Mouse (Mus musculus): ENCODE measurements around the gene Mef2c. TPM values are rescaled to one million over a fixed set of nuclear protein-coding genes. Genes with fewer than 3 reads are reported as not detected.

The Mef2c gene
- polyA plus RNA-seq, 1 experiment from 2014 or later = 30.6 TPM

DNA sequence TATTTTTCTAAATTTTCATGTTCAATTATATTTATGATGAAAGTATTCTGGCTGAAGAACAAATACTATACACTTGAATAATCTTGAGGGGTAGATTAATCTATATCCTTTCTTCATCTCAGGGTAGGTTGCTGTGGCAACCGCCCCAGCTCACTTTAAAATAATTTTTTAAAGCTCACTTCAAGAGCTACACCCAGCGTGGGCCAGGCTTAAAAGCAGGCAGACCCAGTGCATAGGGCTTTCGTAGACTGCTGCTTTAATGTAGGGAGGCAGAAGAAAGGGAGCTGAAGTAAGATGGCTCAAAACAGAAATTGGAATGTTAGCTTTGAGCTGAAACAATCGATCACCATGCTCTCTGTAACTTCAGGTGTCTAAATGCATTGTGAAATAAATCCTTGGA, 17.0 kb downstream of the Mef2c start:
- Histone ChIP-seq H3K9ac (ENCODE audit: low read depth, low read length) (no peak overlapping the region), H3K4me1 (ENCODE audit: control insufficient read depth, insufficient read depth, low read length) (no peaks in the 10 kb centered on the region), H3K9me3 (ENCODE audit: control insufficient read depth, low read length) (no peaks in the 10 kb centered on the region), H3K36me3 (ENCODE audit: control insufficient read depth, insufficient read depth, low read length) (no peaks in the 10 kb centered on the region), H3K27ac (ENCODE audit: low read length) (no peak overlapping the region), H3K27me3 (replicated peaks; ENCODE audit: control insufficient read depth, insufficient read depth, low read length) (peaks cover 7% of the 10 kb centered on the region; the same call in 1 of the 2 replicates), H3K4me2 (ENCODE audit: low read depth, low read length) (no peak overlapping the region), H3K4me3 (ENCODE audit: low read length) (no peak overlapping the region)
- no peak for ATAC-seq
- 66% methylated on average over 4 of the region's 4 CpGs for WGBS

DNA sequence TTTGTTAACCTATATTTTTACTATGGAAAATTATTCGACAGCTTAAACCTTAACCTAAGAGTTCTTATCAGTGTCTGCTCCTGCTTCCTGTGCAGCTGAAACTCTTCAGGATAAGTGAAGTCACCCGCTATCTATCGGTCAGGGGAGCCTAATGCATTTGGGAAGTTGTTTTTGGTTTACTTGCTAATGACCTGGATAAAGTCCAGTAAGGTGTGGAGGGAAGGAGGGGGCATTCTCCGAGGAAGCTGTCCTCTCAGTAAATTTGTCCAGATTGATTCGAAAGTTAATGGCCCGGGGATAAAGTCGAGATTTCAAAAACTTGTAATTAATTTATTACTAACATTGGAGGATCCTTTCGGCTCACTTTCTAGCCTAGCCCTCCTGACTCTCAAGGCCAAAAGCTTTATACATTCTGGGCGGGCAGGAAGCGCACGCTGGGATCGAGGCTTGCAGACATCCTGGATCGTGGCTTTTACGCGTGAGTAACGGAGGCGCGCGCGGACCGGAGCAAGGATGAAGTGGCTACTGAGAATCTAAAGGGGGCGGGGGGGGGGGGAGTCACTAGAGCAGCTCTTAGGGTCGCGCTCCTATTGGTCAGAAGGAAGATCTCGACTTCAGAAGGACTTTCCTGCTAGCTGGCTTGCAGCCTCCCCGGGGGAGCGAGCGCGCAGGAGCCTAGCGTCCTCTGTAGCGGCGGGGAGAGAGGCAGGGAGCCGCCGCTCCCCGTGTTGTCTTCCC, 19.6 kb downstream of the Mef2c start:
- H3K9me3 ChIP-seq (ENCODE audit: control insufficient read depth, low read length) = no peaks in the 10 kb centered on the region
- no peak overlapping the region; the same call in 1 of the 2 replicates for H3K27ac ChIP-seq (ENCODE audit: low read length)
- no peaks in the 10 kb centered on the region for H3K36me3 ChIP-seq (ENCODE audit: control insufficient read depth, insufficient read depth, low read length)
- peak; percentile 79 for ATAC-seq
- peak overlapping the region; percentile 67 for H3K4me2 ChIP-seq (ENCODE audit: low read depth, low read length)
- H3K27me3 ChIP-seq (replicated peaks; ENCODE audit: control insufficient read depth, insufficient read depth, low read length) = peaks cover 7% of the 10 kb centered on the region; the same call in 1 of the 2 replicates
- 0 out of 2 replicates have a peak, but pooled peaks cover 2% of the 10 kb centered on the region for H3K4me1 ChIP-seq (ENCODE audit: control insufficient read depth, insufficient read depth, low read length)
- H3K9ac ChIP-seq (ENCODE audit: low read depth, low read length) = peak overlapping the region; percentile 24
- 3% methylated on average over 35 of the region's 35 CpGs for WGBS
- H3K4me3 ChIP-seq (ENCODE audit: low read length) = peak overlapping the region; percentile 65

DNA sequence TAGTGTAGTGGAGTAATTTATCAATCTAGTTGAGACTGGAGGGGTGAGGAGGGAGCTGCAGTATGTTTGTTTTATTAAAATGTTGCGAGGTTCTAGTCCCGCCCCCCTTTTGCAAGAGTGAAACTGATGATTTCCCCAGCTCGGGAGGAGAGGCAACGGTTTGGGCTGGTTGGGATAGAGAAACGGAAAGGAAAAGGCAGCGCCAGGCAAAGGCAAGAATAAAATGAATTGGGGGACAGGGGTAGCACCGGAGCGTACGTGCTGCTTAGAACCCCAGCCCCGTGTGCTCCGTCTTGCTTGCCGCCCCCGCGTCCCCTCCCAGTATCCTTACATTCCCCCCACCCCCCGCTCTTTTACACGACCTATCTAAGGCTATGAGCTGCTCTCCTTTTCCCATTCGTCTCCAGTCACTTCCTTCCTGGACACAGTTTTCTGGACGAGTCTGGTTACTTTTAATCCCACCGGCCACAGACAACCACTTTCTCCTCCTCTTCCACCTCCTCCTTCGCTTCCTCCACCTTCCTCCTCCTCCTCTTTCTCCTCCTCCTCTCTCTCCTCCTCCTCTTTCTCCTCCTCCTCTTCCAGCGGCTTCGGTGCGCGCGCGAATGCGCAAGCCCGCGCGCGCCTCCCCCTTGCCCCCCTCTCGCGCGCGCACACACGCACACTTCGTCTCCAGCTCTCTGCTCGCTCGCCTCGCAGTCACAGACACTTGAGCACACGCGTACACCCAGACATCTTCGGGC, 20.5 kb downstream of the Mef2c start:
- ATAC-seq = peak; percentile 82
- H3K4me1 ChIP-seq (ENCODE audit: control insufficient read depth, insufficient read depth, low read length) = 0 out of 2 replicates have a peak, but pooled peaks cover 2% of the 10 kb centered on the region
- no peaks in the 10 kb centered on the region for H3K36me3 ChIP-seq (ENCODE audit: control insufficient read depth, insufficient read depth, low read length)
- peaks cover 7% of the 10 kb centered on the region; the same call in 1 of the 2 replicates for H3K27me3 ChIP-seq (replicated peaks; ENCODE audit: control insufficient read depth, insufficient read depth, low read length)
- no peaks in the 10 kb centered on the region for H3K9me3 ChIP-seq (ENCODE audit: control insufficient read depth, low read length)
- peak overlapping the region; percentile 82 for H3K27ac ChIP-seq (ENCODE audit: low read length)
- H3K4me3 ChIP-seq (ENCODE audit: low read length) = peak overlapping the region; percentile 65
- WGBS = under 1% methylated on average over 43 of the region's 43 CpGs
- peak overlapping the region; percentile 68 for H3K9ac ChIP-seq (ENCODE audit: low read depth, low read length)
- H3K4me2 ChIP-seq (ENCODE audit: low read depth, low read length) = peak overlapping the region; percentile 67

DNA sequence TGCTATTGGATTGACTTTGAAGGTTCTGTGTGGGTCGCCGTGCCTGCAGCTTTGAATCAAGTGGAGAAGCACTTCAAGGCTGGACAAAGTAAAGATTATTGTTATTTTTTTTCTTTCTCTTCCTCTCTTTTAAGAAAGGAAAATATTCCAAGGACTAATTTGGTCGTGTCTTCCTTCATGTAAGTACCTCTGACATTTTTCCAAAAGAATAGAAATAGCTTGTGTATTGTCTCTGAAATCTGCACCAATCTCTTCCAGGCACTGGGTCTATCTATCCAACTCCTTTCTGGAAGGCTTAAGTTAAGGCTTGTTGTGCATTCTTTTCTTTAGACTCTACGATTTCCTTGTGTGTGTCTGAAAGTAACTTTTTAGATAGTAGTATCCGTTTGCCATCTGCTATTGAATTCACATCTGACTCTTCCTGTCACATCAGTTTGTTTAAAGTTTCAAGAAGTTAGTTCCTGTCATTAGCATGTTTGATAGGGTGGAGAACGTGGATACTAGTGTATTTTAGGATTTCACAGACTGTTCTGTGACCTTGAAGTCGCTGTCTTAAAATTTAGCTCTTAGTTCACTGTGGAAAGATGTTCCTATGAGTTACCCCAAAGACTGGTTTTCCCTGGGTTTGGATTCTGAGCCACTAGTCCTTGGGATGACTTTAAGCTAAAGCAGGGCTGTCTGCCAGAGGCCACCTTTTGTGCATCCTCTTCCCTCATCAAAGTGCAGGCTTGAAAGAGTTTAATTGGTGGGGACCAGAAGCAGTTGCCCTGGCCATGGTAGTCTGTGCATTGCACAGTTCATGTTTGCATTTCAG, 21.3 kb downstream of the Mef2c start:
- H3K9ac ChIP-seq (ENCODE audit: low read depth, low read length) = peak overlapping the region; percentile 68
- H3K36me3 ChIP-seq (ENCODE audit: control insufficient read depth, insufficient read depth, low read length) = no peaks in the 10 kb centered on the region
- H3K27ac ChIP-seq (ENCODE audit: low read length) = peak overlapping the region; percentile 82
- no peaks in the 10 kb centered on the region for H3K9me3 ChIP-seq (ENCODE audit: control insufficient read depth, low read length)
- 8% methylated on average over 7 of the region's 7 CpGs for WGBS
- peaks cover 7% of the 10 kb centered on the region; the same call in 1 of the 2 replicates for H3K27me3 ChIP-seq (replicated peaks; ENCODE audit: control insufficient read depth, insufficient read depth, low read length)
- H3K4me1 ChIP-seq (ENCODE audit: control insufficient read depth, insufficient read depth, low read length) = 0 out of 2 replicates have a peak, but pooled peaks cover 2% of the 10 kb centered on the region
- ATAC-seq = no peak
- peak overlapping the region; percentile 65 for H3K4me3 ChIP-seq (ENCODE audit: low read length)
- H3K4me2 ChIP-seq (ENCODE audit: low read depth, low read length) = peak overlapping the region; percentile 67

DNA sequence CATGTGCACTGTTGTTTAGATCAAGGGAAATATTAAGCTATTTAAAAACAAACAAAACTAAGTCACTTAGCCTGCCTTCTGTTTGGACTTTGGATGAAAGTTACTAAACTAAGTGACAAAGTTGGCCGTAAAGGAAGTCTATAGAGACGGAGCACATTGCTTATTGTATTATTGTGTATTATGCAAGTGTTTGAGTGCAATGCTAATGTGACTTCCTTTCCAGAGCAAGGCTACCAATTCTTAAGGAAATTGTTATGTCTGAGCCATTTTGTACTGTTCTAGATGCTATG, 21.8 kb downstream of the Mef2c start:
- Histone ChIP-seq H3K9ac (ENCODE audit: low read depth, low read length) (peak overlapping the region; percentile 68), H3K36me3 (ENCODE audit: control insufficient read depth, insufficient read depth, low read length) (no peaks in the 10 kb centered on the region)
- 32% methylated on average over 2 of the region's 2 CpGs for WGBS

DNA sequence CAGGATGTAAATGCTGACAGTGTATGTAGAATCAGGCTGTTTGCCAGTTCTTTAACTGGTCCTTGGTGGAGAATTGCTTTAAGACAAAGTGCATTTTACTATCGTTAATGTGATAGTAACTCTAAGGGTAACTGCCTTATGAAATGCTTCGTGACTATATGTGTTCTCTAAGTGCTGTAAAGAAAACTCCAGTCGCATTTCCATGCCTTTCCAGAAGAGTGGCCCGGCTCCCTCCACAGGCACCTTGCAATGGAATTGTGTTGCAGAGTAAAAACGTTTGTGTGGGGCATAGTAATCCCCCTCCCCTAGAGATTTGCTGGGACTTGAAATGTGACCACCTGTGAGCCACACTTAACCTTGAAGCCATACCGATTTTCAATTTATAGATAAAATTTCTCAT, 22.2 kb downstream of the Mef2c start:
- H3K4me1 ChIP-seq (ENCODE audit: control insufficient read depth, insufficient read depth, low read length) = 0 out of 2 replicates have a peak, but pooled peaks cover 2% of the 10 kb centered on the region
- peaks cover 7% of the 10 kb centered on the region; the same call in 1 of the 2 replicates for H3K27me3 ChIP-seq (replicated peaks; ENCODE audit: control insufficient read depth, insufficient read depth, low read length)
- H3K4me3 ChIP-seq (ENCODE audit: low read length) = peak overlapping the region; percentile 65
- H3K9ac ChIP-seq (ENCODE audit: low read depth, low read length) = no peak overlapping the region
- H3K9me3 ChIP-seq (ENCODE audit: control insufficient read depth, low read length) = no peaks in the 10 kb centered on the region
- no peak overlapping the region for H3K27ac ChIP-seq (ENCODE audit: low read length)
- peak overlapping the region; percentile 67; the same call in 1 of the 2 replicates for H3K4me2 ChIP-seq (ENCODE audit: low read depth, low read length)
- ATAC-seq = no peak
- H3K36me3 ChIP-seq (ENCODE audit: control insufficient read depth, insufficient read depth, low read length) = no peaks in the 10 kb centered on the region
- 41% methylated on average over 6 of the region's 6 CpGs for WGBS

More for the DNA sequence above, 21.8 kb downstream of the Mef2c start:
- Histone ChIP-seq H3K27ac (ENCODE audit: low read length) (0 out of 2 replicates have a peak overlapping the region, but pooled peaks have one; percentile 27), H3K9me3 (ENCODE audit: control insufficient read depth, low read length) (no peaks in the 10 kb centered on the region), H3K4me3 (ENCODE audit: low read length) (peak overlapping the region; percentile 65), H3K4me1 (ENCODE audit: control insufficient read depth, insufficient read depth, low read length) (0 out of 2 replicates have a peak, but pooled peaks cover 2% of the 10 kb centered on the region), H3K27me3 (replicated peaks; ENCODE audit: control insufficient read depth, insufficient read depth, low read length) (peaks cover 7% of the 10 kb centered on the region; the same call in 1 of the 2 replicates), H3K4me2 (ENCODE audit: low read depth, low read length) (peak overlapping the region; percentile 67)
- ATAC-seq = no peak

DNA sequence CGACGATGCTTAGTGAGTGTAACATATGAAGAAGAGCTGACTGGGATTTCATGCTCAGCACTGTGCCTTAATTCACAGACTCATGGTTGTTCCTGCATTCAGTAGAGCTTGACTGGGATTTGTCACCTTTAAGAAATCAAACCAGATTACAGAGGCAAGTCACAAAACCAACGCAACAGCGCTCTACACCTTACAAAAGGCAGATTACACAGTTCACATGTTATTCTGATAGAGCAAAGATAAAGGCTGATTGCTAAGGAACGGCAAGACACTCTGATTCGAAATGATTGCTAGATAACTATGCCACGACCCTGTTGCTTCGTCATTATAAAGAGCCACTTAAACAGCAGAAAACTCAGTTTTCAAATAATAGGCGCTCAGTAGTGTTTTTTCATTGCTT, 24.1 kb downstream of the Mef2c start:
- 0 out of 2 replicates have a peak, but pooled peaks cover 2% of the 10 kb centered on the region for H3K4me1 ChIP-seq (ENCODE audit: control insufficient read depth, insufficient read depth, low read length)
- H3K27ac ChIP-seq (ENCODE audit: low read length) = no peak overlapping the region
- no peaks in the 10 kb centered on the region for H3K36me3 ChIP-seq (ENCODE audit: control insufficient read depth, insufficient read depth, low read length)
- H3K4me2 ChIP-seq (ENCODE audit: low read depth, low read length) = no peak overlapping the region
- no peak overlapping the region for H3K4me3 ChIP-seq (ENCODE audit: low read length)
- H3K9me3 ChIP-seq (ENCODE audit: control insufficient read depth, low read length) = no peaks in the 10 kb centered on the region
- 0 out of 2 replicates have a peak, but pooled peaks cover 3% of the 10 kb centered on the region for H3K27me3 ChIP-seq (replicated peaks; ENCODE audit: control insufficient read depth, insufficient read depth, low read length)
- no peak for ATAC-seq
- 68% methylated on average over 9 of the region's 9 CpGs for WGBS
- H3K9ac ChIP-seq (ENCODE audit: low read depth, low read length) = no peak overlapping the region

DNA sequence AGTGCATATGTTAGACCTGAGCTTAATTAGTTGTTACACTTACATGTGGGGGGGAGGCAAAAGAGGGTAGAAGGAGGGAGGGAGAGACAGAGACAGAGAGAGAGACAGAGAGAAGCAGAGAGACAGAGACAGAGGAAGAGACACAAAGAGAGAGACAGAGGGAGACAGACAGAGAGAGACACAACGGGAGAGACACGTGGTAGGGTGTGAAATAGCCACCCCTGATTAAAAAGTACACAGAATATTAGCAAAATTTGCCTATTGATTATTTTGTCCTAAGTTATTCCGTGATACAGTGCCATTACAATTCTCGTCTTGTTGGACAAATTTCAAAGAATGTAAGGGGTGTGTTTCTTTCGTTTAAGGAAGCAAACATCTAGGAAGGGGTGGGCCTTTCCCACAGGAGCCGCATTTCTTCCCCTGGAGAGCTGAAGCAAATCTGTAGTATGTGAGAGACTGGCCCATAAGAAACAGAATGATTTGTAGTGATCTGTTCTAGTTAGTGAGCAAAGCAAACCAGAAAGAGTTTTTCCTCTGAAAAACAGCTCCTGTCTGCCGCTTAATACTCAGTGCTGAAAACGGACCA, 26.0 kb downstream of the Mef2c start:
- no peak overlapping the region for H3K9ac ChIP-seq (ENCODE audit: low read depth, low read length)
- 0 out of 2 replicates have a peak, but pooled peaks cover 2% of the 10 kb centered on the region for H3K4me1 ChIP-seq (ENCODE audit: control insufficient read depth, insufficient read depth, low read length)
- WGBS = 64% methylated on average over 8 of the region's 8 CpGs
- H3K27me3 ChIP-seq (replicated peaks; ENCODE audit: control insufficient read depth, insufficient read depth, low read length) = 0 out of 2 replicates have a peak, but pooled peaks cover 3% of the 10 kb centered on the region
- no peak for ATAC-seq
- no peak overlapping the region for H3K4me3 ChIP-seq (ENCODE audit: low read length)
- H3K9me3 ChIP-seq (ENCODE audit: control insufficient read depth, low read length) = no peaks in the 10 kb centered on the region
- 0 out of 2 replicates have a peak overlapping the region, but pooled peaks have one; percentile 9 for H3K4me2 ChIP-seq (ENCODE audit: low read depth, low read length)
- H3K27ac ChIP-seq (ENCODE audit: low read length) = no peak overlapping the region
- H3K36me3 ChIP-seq (ENCODE audit: control insufficient read depth, insufficient read depth, low read length) = no peaks in the 10 kb centered on the region
